Mouse (Mus musculus) kidney, embryonic 14.5 days (tissue): ENCODE data around the gene Igf2r. TPM values are rescaled to one million over a fixed set of nuclear protein-coding genes. Genes with fewer than 3 reads are reported as not detected.
"Not testable (repeated sequence)": the region's sequence is repeated elsewhere in the genome, so short reads cannot be mapped to it uniquely, and the experiment has no call there.

Experiments used
- ATAC-seq: fragments of 200-750 bp; cut with Nextera tagmentation; 2 replicates; pipeline ENCODE4 v1.8.0; 2017; ENCODE audit warnings: moderate number of reproducible peaks, mild to moderate bottlenecking, moderate TSS enrichment, moderate library complexity; ENCODE audit not compliant: low FRiP score, low TSS enrichment
- H3K27ac ChIP-seq: fragments of 300-500 bp; sonication (generic); 2 replicates; pipeline ENCODE4 v1.5.1; 2014; ENCODE audit warnings: low read depth, mild to moderate bottlenecking, low read length, moderate library complexity, mixed read lengths
- H3K27me3 ChIP-seq: fragments of 300-500 bp; sonication (generic); 2 replicates; pipeline ENCODE4 v1.6.1; 2014; ENCODE audit warnings: mild to moderate bottlenecking, low read length; ENCODE audit not compliant: control insufficient read depth, insufficient read depth
- H3K36me3 ChIP-seq: fragments of 300-500 bp; sonication (generic); 2 replicates; pipeline ENCODE4 v1.6.1; 2014; ENCODE audit warnings: low read length, mixed read lengths; ENCODE audit not compliant: control insufficient read depth, insufficient read depth
- H3K4me1 ChIP-seq: fragments of 300-500 bp; sonication (generic); 2 replicates; pipeline ENCODE4 v1.6.1; 2014; ENCODE audit warnings: low read length, mixed read lengths; ENCODE audit not compliant: control insufficient read depth, insufficient read depth
- H3K4me2 ChIP-seq: fragments of 300-500 bp; sonication (generic); replicated peaks from 2 replicates; pipeline ENCODE4 v1.6.1; 2014; ENCODE audit warnings: low read depth, mild to moderate bottlenecking, low read length
- H3K4me3 ChIP-seq: fragments of 300-500 bp; sonication (generic); 2 replicates; pipeline ENCODE4 v1.5.1; 2014; ENCODE audit warnings: mild to moderate bottlenecking, low read length
- H3K9ac ChIP-seq: fragments of 300-500 bp; sonication (generic); 2 replicates; pipeline ENCODE4 v1.6.1; 2014; ENCODE audit warnings: low read depth, mild to moderate bottlenecking, low read length, moderate library complexity
- H3K9me3 ChIP-seq: fragments of 300-500 bp; sonication (generic); 2 replicates; pipeline ENCODE4 v1.6.1; 2016; ENCODE audit warnings: low read length; ENCODE audit not compliant: control insufficient read depth
- WGBS: fragments of 180-500 bp; shearing (Covaris S2); extraction: QIAGEN DNeasy Blood & Tissue Kit; methylation state at CpG from one replicate; pipeline ENCODE4 v1.1.7; 2014; 5-methylcytosine and 5-hydroxymethylcytosine counted together
- polyA plus RNA-seq: library from polyadenylated mRNA; unstranded; fragments of >200 nt; fragmentation: Nextera tagmentation; extraction: Ambion mirVana; gene quantifications from 2 replicates; pipeline ENCODE4 v1.2.1, GENCODE M21; 2014

The Igf2r gene
- polyA plus RNA-seq, 1 experiment from 2014 or later, result 37.8 TPM

GRCm38 (mm10) chr17:12677139-12677538 lies 92.3 kb downstream of the Igf2r start:
- Histone ChIP-seq H3K4me2 (no peak overlapping the region), H3K36me3 (peaks cover 5% of the 10 kb centered on the region), H3K27me3 (no peaks in the 10 kb centered on the region), H3K4me3 (no peak overlapping the region), H3K9me3 (no peaks in the 10 kb centered on the region), H3K9ac (no peak overlapping the region), H3K27ac (no peak overlapping the region), H3K4me1 (no peaks in the 10 kb centered on the region)
- ATAC-seq, result no peak

- Histone ChIP-seq H3K27me3 (no peaks in the 10 kb centered on the region), H3K36me3 (no peaks in the 10 kb centered on the region), H3K4me3 (no peak within 1 kb of the TSS), H3K9ac (no peak within 1 kb of the TSS), H3K27ac (no peak within 1 kb of the TSS), H3K4me1 (no peaks in the 10 kb centered on the region), H3K4me2 (no peak within 1 kb of the TSS), H3K9me3 (no peaks in the 10 kb centered on the region)
- 73% methylated on average over 7 of the region's 7 CpGs for WGBS
- ATAC-seq, result no peak
Measured at GRCm38 (mm10) chr17:12675646-12676045, 93.8 kb downstream of the Igf2r start, which contains the start of gene Slc22a1. Gene Slc22a1, minus strand, starts transcription at chr17:12675829.

GRCm38 (mm10) chr17:12674980-12675379 lies 94.5 kb downstream of the Igf2r start:
- H3K9ac ChIP-seq, H3K4me3 ChIP-seq, H3K27me3 ChIP-seq, H3K9me3 ChIP-seq, H3K4me1 ChIP-seq, H3K4me2 ChIP-seq, H3K36me3 ChIP-seq, H3K27ac ChIP-seq, ATAC-seq: not testable (repeated sequence)
- 82% methylated on average over 7 of the region's 7 CpGs for WGBS

GRCm38 (mm10) chr17:12673871-12674270 lies 95.6 kb downstream of the Igf2r start:
- no peak for ATAC-seq
- H3K4me1 ChIP-seq, result peaks cover 10% of the 10 kb centered on the region; the same call in 1 of the 2 replicates
- H3K36me3 ChIP-seq, result no peaks in the 10 kb centered on the region
- no peak overlapping the region for H3K4me2 ChIP-seq
- no peak overlapping the region for H3K9ac ChIP-seq
- H3K27ac ChIP-seq, result no peak overlapping the region
- H3K4me3 ChIP-seq, result no peak overlapping the region
- no peaks in the 10 kb centered on the region for H3K27me3 ChIP-seq
- 41% methylated on average over 3 of the region's 3 CpGs for WGBS
- no peaks in the 10 kb centered on the region for H3K9me3 ChIP-seq

GRCm38 (mm10) chr17:12672285-12672790 lies 97.1 kb downstream of the Igf2r start:
- no peak overlapping the region for H3K27ac ChIP-seq
- no peak for ATAC-seq
- no peaks in the 10 kb centered on the region for H3K27me3 ChIP-seq
- H3K9me3 ChIP-seq, result no peaks in the 10 kb centered on the region
- H3K4me2 ChIP-seq, result no peak overlapping the region
- no peaks in the 10 kb centered on the region for H3K36me3 ChIP-seq
- no peak overlapping the region for H3K4me3 ChIP-seq
- H3K4me1 ChIP-seq, result peaks cover 19% of the 10 kb centered on the region
- WGBS, result 73% methylated on average over 7 of the region's 7 CpGs
- no peak overlapping the region for H3K9ac ChIP-seq

GRCm38 (mm10) chr17:12671029-12671605 lies 98.3 kb downstream of the Igf2r start:
- Histone ChIP-seq H3K27me3 (no peaks in the 10 kb centered on the region), H3K27ac (no peak overlapping the region), H3K9ac (no peak overlapping the region), H3K36me3 (no peaks in the 10 kb centered on the region), H3K4me1 (peaks cover 19% of the 10 kb centered on the region), H3K4me2 (no peak overlapping the region), H3K4me3 (no peak overlapping the region), H3K9me3 (no peaks in the 10 kb centered on the region)
- WGBS, result 84% methylated on average over 5 of the region's 5 CpGs
- no peak for ATAC-seq

GRCm38 (mm10) chr17:12669363-12669679 lies 100.1 kb downstream of the Igf2r start:
- Histone ChIP-seq H3K9ac (no peak overlapping the region), H3K4me2 (no peak overlapping the region), H3K36me3 (no peaks in the 10 kb centered on the region), H3K27me3 (no peaks in the 10 kb centered on the region), H3K9me3 (no peaks in the 10 kb centered on the region), H3K4me3 (no peak overlapping the region), H3K27ac (peak overlapping the region; percentile 66; the same call in 1 of the 2 replicates), H3K4me1 (peaks cover 19% of the 10 kb centered on the region)
- peak; percentile 13; the same call in 1 of the 2 replicates for ATAC-seq

- Histone ChIP-seq H3K9ac (no peak overlapping the region), H3K4me3 (no peak overlapping the region), H3K9me3 (no peaks in the 10 kb centered on the region), H3K27ac (peak overlapping the region; percentile 66), H3K36me3 (no peaks in the 10 kb centered on the region), H3K4me2 (no peak overlapping the region), H3K27me3 (no peaks in the 10 kb centered on the region), H3K4me1 (peaks cover 19% of the 10 kb centered on the region)
- ATAC-seq, result peak; percentile 67
- WGBS, result 19% methylated on average over 7 of the region's 7 CpGs
Measured at GRCm38 (mm10) chr17:12668478-12669362, 100.7 kb downstream of the Igf2r start.

- H3K9ac ChIP-seq, result no peak overlapping the region
- peaks cover 13% of the 10 kb centered on the region; the same call in 1 of the 2 replicates for H3K4me1 ChIP-seq
- ATAC-seq, result no peak
- H3K36me3 ChIP-seq, result no peaks in the 10 kb centered on the region
- H3K27ac ChIP-seq, result no peak overlapping the region
- WGBS, result 66% methylated on average over 8 of the region's 8 CpGs
- H3K4me3 ChIP-seq, result no peak overlapping the region
- H3K9me3 ChIP-seq, result no peaks in the 10 kb centered on the region
- H3K4me2 ChIP-seq, result no peak overlapping the region
- H3K27me3 ChIP-seq, result no peaks in the 10 kb centered on the region; the same call in 1 of the 2 replicates
Measured at GRCm38 (mm10) chr17:12664156-12664555, 105.3 kb downstream of the Igf2r start.
